Comparison of ENCODE assay signal across 8 mouse cellular contexts in genomic region chr2:122368995-122369739, GRCm38 (mm10). TPM values are rescaled to one million over a fixed set of nuclear protein-coding genes. Genes with fewer than 3 reads are reported as not detected.
DNase-seq lines count a peak whose midpoint lies in the region; ATAC-seq lines count a peak whose summit lies in the region.

Shf (minus strand) TSS chr2:122369162.

- peak within 1 kb of the TSS; percentile 82 for H3K27ac ChIP-seq in hindbrain, embryonic 13.5 days

- H3K36me3 ChIP-seq in hindbrain, embryonic 13.5 days = no peaks in the 10 kb centered on the region; the same call in 1 of the 2 replicates

- H3K27me3 ChIP-seq in hindbrain, embryonic 13.5 days = peaks cover 8% of the 10 kb centered on the region; the same call in 1 of the 2 replicates

- H3K4me3 ChIP-seq in hindbrain, embryonic 13.5 days = peak within 1 kb of the TSS; percentile 95

- no peaks in the 10 kb centered on the region for H3K9me3 ChIP-seq in hindbrain, embryonic 13.5 days

- H3K4me1 ChIP-seq in hindbrain, embryonic 13.5 days (replicated peaks) = peaks cover 37% of the 10 kb centered on the region

- under 1% methylated on average over 38 of the region's 54 CpGs for WGBS in hindbrain, embryonic 13.5 days

- peak; percentile 91 for DNase-seq in NIH3T3 (ENCODE audit: low read depth)
- peak; percentile 95 to 99 for DNase-seq in cerebellum, postnatal 25 days
- peak; percentile 56 to 74 for DNase-seq in frontal cortex, postnatal 25 days (ENCODE audit: low spot score in 2 of 2)
- peak; percentile 86 to 88 for DNase-seq in layer of hippocampus, postnatal 25 days (ENCODE audit: extremely low spot score in 1 of 2, low spot score in 1 of 2)
- DNase-seq in lung, postnatal 14 days = peak; percentile 92
- peak; percentile 68 for DNase-seq in retina, adult 2 months (ENCODE audit: low read depth, low spot score)
- DNase-seq in thymus, postnatal 25 days = peak; percentile 91

- ATAC-seq in hindbrain, embryonic 13.5 days (ENCODE audit: low FRiP score) = peak; percentile 92

- H3K4me2 ChIP-seq in hindbrain, embryonic 13.5 days = peak within 1 kb of the TSS; percentile 79

- peak within 1 kb of the TSS; percentile 95 for H3K9ac ChIP-seq in hindbrain, embryonic 13.5 days

RNA-seq across cellular contexts. Expression of gene Shf, which starts in this region (rescaled TPM):
- polyA plus RNA-seq in hindbrain, embryonic 13.5 days (2015; fragmentation: Nextera tagmentation; extraction: Ambion mirVana) = 12.9 and 13.5 TPM in 2 replicates
- 10 to 100 TPM; 60.7 to 62.2 TPM for total RNA-seq in layer of hippocampus, postnatal 25 days (2021)

Comparison
In these comparisons a context has a peak if more than half of its experiments do, and no peak if none do; other contexts are left out.
1. Peak in every context shown above with its lines: DNase-seq, ATAC-seq, H3K4me3 ChIP-seq and H3K27ac ChIP-seq.